Mouse (Mus musculus) neutrophil, adult 59 days (primary cell): ENCODE data around the gene Spc24. TPM values are rescaled to one million over a fixed set of nuclear protein-coding genes. Genes with fewer than 3 reads are reported as not detected.

ENCODE experiments used
- total RNA-seq, 2 experiments: library from RNA; stranded (reverse); gene quantifications; 1 replicate in 1 of 2; 2 replicates in 1 of 2; pipeline ENCODE4 v1.2.4; 2023

Gene Spc24
- 10 to 100 TPM; 26.1 to 36.9 TPM for total RNA-seq

DNA sequence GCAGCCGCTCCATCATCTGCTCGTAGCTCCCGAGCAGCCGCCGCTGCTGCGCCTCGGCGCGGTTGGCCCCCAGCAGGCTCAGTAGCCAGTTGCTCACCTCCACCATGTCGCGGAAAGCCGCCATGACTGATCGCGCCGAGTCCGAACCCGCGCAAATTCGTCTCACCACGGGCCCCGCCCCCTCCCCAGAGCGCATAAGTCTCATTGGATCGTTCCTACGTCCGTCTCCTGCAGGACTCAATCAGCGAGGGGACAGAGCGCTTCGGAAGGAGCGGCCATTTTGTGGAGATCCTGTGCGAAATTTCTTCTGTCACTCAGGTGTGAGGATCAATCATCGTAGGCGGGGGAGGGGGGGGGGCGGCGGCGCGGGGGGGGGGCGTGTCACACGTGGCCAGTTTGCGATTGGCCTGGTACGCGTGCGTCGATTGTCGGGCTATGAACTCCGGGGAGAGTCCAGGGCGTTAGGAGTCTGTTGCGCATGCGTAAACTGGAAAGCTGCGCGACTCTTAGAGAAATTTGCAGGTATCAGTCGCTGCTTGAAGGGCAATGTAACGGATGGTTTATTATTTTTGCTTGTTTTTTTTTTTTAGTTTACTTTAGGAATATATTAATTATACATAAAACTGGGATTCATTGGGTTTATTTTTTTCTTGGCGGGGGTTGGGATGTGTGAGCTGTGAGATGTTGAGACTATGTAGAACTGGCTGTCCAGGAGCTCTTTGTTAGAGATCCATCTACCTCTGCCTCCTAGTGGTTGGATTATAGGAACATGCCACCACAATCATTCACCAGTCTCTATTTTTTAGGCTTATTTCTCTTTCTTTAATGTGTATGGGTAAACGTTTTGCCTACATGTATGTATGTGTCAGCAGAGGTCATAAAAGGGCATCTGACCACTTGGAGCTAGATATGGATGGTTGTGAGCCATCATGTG is at the start of gene Spc24:
TSS of gene Spc24 (minus strand) at position 149 of the 934 bp plus-strand sequence.

DNA sequence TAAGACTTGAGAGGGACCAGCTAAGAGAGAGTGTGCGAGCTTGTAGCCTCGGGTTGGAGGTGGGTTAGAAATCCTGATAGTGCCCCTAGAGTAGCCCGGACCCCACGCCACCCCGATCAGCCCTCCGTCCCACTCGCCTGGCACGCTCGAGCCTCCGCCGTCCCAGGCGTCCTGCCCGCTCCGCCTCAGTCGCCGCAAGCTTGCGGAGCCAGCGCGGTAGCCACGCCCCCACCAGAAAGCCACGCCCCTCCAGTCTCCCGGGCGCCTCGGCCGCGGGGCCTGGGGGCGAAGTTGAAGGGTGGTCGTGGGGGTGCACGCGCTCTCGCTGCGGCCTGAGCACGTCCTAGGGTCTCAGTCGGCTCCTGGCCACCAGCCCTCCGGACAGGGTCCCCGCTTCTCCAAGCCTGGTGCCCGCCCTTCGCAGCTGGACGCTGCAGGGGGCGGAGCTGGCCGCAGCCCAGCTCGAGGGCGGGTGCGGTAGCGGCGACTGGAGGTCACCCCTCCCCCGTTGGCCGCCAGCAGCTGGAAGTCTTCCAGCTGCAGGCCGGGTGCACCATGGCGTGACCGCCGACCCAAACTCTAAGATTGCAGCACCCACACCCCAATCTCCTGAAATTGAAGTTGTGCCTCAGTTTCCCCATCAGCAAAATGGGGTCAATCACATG is 38.4 kb upstream of the Spc24 start, which contains the start of gene Kank2:
TSS of gene Kank2 (minus strand) at position 400 of the 665 bp plus-strand sequence.

DNA sequence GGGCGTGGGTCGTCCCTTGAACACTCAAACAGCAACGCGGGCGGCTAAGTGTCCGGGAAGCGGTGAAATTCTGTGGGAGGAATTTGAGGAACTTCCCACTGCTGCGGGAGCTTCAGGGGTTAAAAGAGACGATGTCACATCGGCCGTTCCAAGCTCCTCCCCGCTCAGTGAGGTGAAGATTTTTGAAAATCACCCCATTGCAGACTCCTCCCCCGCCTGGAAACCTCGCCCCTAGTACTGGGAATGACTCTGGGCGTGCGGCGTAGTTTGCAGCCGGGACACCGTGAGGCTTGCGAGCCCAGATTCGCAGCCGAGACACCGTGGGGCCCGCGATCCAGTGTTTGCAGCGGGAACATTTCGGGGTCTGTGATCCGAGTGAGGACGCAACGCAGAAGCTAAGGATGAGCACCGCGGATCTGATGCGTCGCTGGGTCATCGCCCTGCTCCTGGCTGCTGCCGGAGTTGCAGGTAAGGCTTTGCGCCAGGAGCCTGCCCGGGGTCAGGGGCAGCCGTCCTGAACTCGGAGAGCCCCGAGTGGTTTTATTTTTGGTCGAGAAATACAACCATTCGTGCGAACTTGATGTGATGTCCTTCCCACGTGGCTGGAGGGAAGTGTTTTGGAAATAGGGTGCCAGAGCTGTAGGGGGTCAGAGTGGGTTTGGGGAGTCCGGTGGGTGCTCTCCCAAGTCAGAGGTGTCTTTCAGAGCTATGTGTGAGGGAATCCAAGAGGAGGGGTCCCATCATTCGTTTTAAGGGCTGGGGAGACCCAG is 36.5 kb downstream of the Spc24 start, which contains the start of gene Ldlr:
TSS of gene Ldlr (plus strand) at position 107 of the 770 bp plus-strand sequence.

Other genes with a start within 250 kb of the Spc24 start
- gene AB124611, start 234.1 kb downstream of the Spc24 start, total RNA-seq = 100 to 1,000 TPM; 240 to 247 TPM
- 10 to 100 TPM; 27.6 to 31.8 TPM for gene Carm1, start 213.4 kb downstream of the Spc24 start, total RNA-seq
- 10 to 100 TPM; 16.7 to 18.6 TPM for gene Timm29, start 167.6 kb downstream of the Spc24 start, total RNA-seq
- gene Yipf2, start 167.5 kb downstream of the Spc24 start, total RNA-seq = 1 to 10 TPM; 8.8 to 9.3 TPM
- gene Smarca4, start 144.1 kb downstream of the Spc24 start, total RNA-seq = 10 to 100 TPM; 52.3 to 63.5 TPM
- 10 to 100 TPM; 61.6 to 79.5 TPM for gene Ldlr, start 36.8 kb downstream of the Spc24 start, total RNA-seq
- gene Kank2, start 38.4 kb upstream of the Spc24 start, total RNA-seq = under 1 TPM; 0.36 to 0.60 TPM
- not detected for gene Angptl8, start 75.2 kb upstream of the Spc24 start, total RNA-seq
- 1 to 10 TPM; 1.6 to 2.4 TPM for gene Dock6, start 92.3 kb upstream of the Spc24 start, total RNA-seq
- gene Rab3d, start 157.9 kb upstream of the Spc24 start, total RNA-seq = 100 to 1,000 TPM; 172 to 188 TPM
- 1 to 10 TPM; 1.3 TPM for gene Ccdc159, start 167.2 kb upstream of the Spc24 start, total RNA-seq
- 10 to 100 TPM; 16.9 to 18.5 TPM for gene Tmem205, start 167.3 kb upstream of the Spc24 start, total RNA-seq
- gene Plppr2, start 176.7 kb upstream of the Spc24 start, total RNA-seq = 1 to 10 TPM; 1.0 TPM
- 1 to 10 TPM; 3.6 to 5.4 TPM for gene Swsap1, start 195.5 kb upstream of the Spc24 start, total RNA-seq
- gene Epor, start 203.2 kb upstream of the Spc24 start, total RNA-seq = 1 to 10 TPM; 3.4 to 8.7 TPM
- not detected for gene Rgl3, start 229.1 kb upstream of the Spc24 start, total RNA-seq
- not detected for gene Ccdc151, start 242.3 kb upstream of the Spc24 start, total RNA-seq
- 10 to 100 TPM; 53.0 to 58.7 TPM for gene Prkcsh, start 242.5 kb upstream of the Spc24 start, total RNA-seq